Mouse (Mus musculus): ENCODE measurements around the gene Dip2c.

The Dip2c gene

DNA sequence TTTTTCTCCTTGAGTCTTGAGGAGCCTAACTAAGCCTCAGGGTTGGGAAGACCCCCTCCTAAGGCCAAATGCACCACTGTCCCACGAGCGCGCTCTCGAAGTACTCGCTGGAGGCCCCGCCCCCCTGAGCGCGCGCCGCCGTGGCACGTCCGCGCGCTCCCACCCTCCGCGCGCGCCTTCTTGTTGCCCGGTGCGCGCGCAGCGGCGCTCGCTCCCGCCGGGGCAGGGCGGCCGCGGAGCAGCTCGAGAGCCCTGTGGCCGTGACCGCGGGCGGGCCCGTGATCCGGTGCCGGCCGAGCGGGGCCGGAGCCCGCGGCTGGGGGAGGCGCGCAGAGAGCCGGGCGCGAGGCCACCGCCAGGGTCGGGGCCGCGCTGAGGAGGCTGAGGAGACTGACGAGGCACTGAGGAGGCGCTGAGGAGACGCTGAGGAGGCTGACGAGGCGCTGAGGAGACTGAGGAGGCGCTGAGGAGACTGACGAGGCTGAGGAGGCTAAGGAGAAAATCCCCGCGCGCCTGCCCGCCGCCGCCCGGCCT is at the start of gene Dip2c:
Dip2c (plus strand) TSS at position 207 of the 534 bp plus-strand sequence.
- DNase-seq = peak; percentile 100

DNA sequence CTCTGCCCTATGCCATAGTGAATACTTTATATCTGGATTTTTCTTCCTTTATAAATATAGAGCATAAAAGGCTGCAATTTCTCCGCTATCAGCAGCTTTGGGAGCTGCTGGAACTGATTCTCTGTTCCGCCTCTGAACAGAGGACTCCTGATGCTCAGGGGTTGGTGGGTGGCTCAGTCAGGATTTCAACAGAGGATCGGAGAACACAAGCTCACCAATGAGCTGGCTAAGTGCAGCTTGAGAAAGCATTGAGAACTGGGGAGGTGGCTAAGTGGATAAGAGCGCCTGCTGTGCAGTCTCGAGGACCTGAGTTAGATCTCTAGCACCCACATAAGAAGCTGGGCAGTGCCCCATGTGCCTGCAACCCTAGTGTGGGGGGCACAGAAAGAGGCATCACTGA is 49.2 kb upstream of the Dip2c start:
- DNase-seq = no peak

DNA sequence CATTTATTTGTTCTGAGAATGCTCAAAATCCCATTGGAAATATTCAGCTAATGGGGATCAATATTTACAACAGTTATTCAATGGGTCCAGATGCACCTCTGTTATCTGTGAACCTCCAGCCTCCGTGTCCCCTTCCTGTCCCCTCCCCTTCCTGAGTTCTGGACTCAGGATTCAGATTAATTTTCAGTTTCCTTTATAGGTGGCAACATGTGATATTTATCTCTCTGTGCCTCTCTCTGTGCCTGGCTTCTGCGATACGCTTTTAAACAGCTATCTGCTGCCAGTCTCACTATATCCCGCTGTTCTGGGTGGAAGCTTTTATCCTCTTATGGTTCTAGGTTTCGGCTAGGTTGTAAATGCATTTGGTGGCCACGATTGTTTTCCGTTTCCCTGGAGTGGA is 38.8 kb upstream of the Dip2c start:
- DNase-seq = no peak

DNA sequence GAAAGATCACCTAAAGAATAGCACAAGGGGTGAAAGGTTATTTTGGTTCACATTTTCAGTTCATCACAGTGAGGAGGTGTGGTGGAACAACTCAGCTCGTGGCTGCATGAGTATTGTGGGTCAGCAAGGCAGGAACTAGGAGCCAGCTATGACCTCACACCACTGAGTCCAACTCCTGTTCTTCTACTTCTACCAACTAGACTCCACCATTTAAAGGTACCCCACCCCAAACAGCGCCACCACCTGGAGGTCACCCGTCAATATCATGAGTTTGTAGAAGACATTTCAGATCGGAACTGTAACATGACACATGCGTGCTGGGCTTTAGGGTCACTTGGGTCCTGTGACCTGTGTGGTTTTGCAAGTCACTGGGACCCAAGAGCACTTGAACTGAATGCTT is 37.2 kb upstream of the Dip2c start:
- DNase-seq = no peak

DNA sequence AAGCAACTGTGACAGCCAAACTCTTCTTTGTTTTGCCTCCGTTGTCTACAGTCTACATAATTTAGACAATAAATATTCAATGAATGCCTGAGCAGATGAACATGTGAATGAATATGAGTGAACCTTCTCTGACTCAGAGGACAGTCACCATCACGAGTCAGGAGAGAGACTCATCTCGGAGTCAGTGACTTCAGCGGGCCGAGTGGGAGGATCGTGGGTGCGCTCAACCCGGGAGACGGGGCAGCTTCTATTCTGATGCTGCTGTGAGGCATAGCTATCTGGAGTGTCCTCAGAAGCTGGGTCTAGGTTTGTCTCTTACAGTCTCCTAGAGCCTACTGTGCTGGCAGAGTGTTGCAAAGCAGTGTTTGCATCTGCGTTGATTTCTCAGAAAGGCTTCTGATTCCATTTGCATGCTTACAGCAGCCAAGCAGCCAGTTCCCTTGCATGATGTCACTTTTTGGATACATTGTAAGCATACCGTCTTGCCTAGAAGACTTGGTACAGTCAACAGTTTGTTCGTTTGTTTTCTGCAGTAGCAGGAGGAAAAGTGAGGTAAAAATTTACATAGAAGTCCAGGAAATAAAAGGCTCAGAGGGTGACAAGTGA is 36.6 kb upstream of the Dip2c start:
- no peak for DNase-seq

DNA sequence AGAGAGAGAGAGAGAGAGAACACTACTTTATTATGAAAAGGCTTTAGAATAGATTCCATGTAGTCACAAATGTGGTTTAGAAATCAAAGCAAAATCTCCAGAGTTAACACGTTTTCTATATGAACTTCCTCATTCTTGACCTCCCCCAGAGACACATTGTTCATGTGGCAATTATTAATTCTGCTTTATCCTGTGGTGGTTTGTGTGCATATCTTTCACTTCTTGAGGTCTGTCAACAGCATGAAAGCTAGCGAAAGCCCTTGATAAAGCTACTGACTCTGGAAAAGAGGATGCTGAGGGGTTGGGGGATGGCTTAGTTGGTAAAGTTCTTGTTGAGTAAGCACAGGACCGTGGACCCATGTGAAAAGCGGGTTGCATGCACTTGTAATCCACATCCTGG is 14.6 kb upstream of the Dip2c start:
- DNase-seq = no peak

DNA sequence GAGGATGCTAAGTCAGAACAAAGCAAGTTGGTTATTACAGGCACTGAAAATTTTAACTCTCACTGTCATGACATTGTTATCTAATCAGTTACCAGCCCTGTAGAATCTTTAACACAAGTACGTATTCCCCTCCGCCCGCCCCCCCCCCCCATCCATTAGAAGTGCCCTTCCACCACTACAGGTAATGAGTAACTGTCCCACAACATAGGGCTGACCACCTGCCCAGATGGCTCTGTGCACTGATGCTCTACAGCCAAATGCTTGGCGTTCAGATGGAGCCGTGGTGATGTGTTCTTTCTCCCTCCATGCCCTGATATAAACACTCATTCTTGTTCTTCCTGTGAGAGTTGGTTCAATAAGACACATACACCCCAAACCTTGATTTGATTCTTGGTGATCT is 10.8 kb upstream of the Dip2c start:
- no peak for DNase-seq

DNA sequence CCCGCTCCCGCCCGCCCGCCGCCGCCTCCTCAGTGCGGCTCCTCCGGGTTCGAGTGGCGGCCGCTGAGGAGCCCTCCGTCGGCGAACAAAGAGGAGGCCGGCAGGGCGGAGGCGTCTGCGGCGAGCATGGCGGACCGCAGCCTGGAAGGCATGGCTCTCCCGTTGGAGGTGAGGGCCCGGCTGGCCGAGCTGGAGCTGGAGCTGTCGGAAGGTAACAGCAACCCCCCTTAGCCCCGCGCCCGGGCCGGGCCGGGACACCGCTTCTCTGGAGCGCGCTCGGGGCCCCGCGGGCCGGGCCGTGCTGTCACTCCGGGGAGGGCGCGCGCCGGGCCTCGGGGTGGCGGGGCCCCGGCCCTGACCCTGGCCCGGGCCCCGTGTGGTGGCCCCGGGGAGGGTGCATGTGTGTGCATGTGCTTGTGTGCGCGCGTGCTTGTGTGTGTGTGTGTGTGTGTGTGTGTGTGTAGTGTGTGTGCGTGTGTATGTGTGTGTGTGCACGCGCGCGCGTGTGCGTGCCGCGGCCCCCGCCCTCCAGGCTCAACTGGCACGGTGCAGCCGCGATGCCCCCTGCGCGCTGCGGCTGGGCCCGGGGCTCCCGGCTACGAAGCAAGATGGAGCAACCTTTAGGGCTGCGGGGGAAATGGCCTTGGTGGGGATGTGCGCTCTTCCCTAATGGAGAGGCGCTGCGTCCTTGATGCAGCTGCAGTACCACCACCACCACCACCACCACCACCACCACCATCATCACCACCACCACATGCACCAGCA is 710 bp downstream of the Dip2c start:
- peak; percentile 95 for DNase-seq

DNA sequence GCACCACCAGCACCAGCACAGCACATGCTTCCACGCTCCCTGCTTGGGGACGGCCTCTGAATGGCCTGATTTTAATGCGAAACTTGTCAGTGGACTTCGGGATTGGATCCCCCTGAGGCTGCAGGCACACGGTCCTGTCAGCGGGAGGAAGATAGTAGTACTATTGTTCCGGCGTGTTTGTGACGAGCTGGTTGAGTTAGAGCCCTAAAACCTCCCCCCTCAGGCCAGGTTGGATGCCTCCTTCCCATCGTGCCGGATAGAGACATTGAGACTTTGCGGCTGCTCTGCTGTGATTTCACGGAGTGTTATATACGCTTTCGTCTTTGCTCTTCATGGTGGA is 1.3 kb downstream of the Dip2c start:
- no peak for DNase-seq

DNA sequence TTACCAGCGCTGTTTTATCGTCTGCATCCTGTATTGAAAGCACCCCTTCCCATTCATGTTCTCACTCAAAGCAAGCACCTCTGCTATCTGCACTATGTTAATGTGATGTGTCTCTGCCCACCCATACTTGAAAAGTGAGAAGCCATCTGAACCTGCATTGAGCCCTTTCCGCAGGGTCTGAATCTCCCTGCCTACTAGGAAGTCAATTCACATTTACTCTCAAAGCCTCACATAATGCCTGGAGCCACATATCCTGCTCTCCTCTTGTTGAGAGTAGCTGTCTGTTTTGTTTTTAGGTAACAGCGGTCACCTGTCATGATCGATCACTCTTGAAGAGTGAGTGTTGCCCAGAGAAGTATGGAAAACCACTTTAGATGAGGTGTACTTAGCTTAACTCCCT is 2.3 kb downstream of the Dip2c start:
- DNase-seq = peak; percentile 76

DNA sequence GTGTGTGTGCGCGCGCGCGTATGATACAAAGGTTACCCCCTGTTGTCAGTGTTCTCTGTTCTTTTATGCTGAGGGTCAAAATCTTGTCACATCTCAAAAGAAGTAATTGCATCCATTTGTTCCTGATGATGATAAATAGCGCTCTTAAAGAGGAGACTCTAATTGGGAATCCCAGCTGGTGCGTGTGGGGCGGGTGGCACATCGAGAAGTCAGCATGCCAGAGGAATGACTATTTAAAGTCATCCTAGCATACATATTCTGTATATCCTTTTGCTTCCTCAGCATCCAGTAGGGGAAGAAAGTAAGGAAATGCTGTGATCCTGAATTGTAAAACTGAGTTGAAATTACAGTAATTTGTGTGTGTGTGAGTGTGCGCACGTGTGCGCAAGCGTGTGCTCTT is 6.7 kb downstream of the Dip2c start:
- no peak for DNase-seq

DNA sequence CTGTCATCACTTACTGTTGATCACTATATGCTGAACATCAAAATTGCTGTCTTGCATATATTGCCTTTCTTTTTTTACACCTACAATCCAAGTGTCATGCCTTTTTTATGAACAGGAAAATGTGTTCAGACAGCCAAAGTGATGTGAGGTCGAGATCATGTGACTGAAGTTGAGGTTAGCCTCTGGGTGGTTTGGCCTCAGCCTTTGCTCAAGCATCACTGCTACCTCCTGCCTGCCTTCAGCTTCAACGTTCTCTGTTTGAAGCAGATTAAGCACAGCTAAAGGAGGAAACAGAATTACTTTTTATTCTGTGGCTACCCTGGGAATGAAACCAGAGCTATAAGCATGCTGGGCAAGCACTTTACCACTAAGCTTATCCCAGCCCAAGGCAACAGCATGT is 13.6 kb downstream of the Dip2c start:
- no peak for DNase-seq

DNA sequence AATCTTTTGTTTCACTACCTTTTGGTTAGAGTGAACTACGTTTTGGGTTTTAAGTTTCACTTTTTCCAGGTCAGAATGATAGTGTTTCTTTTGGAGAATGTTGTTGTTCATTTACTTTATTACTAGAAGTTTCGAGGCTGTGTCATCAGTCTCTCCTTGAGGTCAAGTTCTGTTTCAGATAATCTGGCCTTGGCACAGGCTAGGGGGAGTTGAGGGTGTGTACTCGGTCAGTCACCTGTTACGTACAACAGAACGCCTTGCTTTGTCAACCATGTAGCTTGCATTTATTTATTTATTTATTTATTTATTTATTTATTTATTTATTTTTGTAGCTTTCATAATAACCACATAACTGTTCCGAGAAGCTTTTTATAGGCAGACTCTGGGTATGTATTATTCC is 20.0 kb downstream of the Dip2c start:
- no peak for DNase-seq

DNA sequence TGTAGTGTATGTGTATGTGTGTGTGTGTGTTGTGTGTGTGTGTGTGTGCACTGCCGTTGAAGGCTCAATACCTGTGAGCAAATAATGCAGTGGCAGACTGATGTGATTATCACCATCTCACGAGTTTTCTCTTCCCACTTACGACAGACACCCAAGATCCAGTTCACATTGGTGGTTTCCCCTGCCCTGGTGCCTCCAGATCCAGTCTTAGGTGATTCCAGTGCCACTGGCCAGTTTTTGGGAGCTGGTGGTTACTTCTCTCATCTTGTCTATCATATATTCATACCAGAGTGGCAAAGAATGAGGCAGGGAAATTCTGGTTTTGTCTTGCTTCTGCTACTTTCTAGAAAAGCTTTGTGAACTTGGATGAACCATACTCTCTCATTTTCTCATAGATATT is 20.9 kb downstream of the Dip2c start:
- no peak for DNase-seq

DNA sequence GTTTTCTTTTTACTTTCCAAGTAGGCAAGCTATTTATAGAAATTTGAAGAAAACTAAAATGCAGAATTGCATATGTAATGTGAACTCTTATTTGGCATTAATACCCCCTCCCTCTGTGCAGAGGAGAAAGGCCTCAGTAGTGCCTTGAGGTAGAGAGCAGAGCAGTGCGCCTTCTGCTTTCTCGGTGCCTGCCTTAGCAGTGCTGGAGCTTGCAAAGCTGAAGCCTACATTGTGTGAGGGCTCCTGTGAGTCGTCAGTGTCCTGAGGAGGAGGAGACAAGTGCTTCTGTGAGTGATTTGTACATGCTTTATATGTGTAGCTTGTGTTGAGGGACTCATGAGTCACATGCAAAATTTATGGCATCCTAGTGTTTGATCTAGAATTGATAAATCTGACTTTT is 21.4 kb downstream of the Dip2c start:
- no peak for DNase-seq

DNA sequence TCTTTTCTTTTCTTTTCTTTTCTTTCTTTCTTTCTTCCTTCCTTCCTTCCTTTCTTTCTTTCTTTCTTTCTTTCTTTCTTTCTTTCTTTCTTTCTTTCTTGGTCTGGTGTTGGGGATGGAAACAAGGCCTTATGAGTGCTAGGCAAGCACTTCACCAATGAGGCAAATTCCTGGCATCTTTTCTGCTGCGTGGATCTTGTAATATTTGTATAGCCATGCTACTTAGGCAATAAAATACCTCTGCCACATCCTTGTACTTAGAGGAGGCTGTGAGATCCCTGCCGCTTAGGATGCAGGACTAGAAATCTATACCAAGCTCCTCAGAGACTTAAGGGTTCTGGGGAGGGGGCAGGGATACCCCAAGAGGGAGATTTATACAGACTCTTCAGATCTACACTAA is 23.3 kb downstream of the Dip2c start:
- no peak for DNase-seq

DNA sequence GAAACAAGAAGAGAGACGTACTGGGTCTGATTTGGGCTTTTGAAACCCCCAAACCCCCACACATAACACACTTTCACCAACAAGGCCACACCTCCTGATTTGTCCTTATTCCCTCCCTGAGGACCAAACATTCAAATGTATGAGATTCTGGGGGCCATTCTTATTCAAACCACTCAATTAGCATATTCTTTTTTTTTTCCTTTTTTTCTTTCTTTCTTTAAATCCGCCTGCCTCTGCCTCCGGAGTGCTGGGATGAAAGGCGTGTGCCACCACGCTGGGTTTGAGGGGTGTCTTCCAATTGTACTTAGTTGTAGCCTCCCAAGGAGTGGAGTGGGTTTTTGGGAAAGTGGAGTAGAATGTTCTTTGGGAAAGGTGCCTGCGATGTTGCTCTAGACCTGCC is 32.5 kb downstream of the Dip2c start:
- DNase-seq = no peak

DNA sequence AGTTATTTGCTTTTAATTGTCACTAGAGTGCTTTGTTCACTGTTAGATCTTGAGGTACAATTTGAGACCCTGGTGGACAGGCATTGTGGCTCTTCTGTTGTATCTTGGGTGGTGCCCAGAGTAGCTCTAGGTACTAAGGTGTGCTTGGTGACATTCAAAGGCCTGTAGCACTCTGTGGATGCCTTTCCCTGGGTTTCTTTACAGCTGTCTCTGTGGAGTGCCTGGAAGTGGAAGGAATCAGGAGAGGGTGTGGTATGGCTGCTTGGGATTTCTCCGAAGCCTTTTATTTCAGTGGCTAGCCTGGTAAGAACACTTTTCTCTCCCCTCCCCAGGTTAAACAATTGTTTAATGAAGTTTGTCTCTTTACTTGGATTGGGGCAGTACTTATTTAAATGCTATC is 34.5 kb downstream of the Dip2c start:
- no peak for DNase-seq

DNA sequence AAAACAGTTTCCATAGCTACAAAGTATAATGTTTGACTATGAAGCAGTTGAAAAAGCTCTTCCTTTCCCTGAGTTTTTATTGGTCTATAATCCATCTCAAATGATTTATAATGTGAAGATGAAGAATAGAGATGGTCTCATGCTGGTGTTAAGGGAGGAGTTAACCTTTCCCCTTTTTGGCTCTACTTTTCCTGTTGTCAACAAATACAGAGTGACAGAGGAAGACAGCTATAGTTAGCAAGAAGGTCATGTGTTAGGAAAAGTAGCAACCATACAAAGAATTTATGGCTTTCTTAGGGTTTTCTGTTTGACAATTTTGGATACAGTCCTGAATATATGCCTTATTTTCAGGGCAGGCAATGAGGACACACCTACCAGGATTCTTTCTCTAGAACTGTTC is 36.6 kb downstream of the Dip2c start:
- no peak for DNase-seq

DNA sequence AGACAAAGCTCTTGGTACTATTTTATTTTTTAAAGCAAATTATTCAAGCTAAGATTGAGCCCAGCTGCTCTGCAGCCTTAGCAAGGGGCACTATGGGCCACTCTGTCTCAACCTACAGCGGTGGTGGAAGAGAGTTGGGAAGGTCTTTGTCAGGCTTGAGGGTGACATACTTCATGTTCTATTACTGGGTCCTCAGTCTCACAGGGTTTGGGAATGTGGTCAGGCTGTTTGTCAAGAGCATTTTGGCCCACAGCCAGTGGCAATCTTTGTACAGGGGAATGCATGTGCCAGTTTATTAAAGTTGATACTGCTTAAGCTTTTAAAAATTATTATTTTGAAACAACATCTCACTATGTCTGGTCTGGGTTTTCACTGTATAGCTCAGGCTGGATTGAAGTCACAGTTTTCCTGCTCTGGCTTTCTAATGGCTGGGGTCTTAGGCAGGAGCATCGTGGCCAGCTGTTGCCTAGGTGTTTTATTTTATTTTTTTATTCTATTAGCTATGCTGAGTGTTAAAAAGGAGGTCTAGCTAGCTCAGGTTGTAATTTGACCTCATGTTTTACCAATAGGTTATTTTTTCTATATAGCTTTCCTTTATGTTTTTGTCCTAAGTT is 37.9 kb downstream of the Dip2c start:
- peak; percentile 93 for DNase-seq

DNA sequence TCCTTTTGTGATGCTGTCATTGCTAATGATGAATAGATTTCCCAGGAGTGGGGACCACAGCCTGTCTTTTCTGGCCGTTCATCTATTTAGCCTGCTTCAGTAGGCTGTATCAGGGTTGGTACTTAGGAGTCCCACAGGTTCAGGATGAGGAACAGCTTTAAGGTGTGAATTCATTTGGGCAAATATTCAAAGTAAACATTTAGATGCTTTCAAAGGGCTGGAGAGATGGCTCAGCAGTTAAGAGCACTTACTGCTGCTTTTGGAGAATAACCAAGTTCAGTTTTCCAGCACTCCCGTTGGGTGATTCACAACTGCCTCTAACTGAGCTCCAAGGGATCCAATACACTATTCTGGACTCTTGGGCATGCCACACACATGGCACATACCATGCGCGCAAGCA is 38.4 kb downstream of the Dip2c start:
- no peak for DNase-seq

DNA sequence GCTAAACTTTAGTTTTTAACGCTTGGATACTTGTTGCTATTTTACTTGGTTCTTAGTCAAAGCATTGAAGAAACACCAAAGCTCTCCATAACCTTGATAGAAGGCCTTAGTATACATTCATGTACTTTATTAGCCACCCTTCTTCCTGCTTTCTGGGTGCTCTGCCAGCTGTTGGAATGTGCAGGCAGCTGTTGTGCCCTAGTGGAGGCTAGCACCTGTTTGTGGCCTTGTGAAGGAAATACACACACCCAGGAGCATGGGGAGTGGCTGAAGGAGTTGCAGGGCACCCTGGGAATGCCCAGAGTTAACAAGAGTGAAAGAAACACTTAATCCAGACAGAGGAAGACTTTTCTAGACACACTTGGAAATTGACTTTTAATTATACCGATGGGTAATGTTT is 43.4 kb downstream of the Dip2c start:
- DNase-seq = no peak

DNA sequence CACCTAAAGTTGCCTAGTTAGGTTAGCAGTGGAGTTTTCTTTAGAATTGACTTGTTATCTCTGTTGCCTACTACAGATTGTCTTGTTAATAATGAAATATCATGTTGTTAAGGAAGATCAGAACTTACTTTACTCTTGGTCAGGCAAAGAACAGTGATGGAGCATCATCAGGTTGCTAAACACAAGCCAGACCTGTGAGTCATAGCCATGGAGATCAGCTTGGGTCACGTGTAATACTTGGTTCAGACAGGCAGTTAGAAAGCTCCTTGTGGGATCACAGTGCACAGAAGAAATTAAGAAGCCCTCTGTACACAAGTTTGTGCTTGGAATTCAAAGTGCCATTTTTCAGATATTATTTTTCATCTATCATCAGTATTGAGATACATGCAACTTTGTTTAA is 48.9 kb downstream of the Dip2c start:
- DNase-seq = no peak

DNA sequence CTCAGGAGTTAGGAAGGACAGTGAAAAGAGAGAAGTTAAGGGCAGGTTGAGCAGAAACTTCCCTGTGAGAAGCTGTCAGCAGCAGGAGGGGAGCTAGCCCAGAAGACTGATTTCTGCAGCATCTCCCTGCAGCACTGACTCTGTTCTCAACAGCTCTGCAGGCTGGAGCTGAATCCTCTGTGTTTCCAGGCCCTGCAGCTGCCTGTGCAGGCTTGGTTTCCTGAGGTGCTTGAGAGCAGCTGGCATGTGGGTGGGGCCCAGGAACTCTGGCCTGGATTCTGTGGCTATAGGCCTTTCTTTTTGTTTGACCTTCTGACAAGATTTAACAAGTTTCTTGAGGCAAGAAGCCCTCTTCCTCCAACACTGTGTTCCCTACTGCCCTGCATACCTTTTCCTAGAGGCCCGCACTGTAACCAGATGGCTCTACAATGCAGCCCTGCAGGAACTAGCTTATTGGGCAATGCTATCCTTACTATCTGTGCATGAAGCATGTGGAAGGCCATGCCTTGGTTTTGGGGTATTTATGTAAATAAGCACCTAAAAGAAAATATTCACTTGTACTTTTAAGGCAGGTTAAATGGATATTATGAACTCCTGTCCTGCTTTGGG is 53.1 kb downstream of the Dip2c start:
- DNase-seq = peak; percentile 86

Measured in heart, adult 11 months (tissue).